In the genomic region with DNA sequence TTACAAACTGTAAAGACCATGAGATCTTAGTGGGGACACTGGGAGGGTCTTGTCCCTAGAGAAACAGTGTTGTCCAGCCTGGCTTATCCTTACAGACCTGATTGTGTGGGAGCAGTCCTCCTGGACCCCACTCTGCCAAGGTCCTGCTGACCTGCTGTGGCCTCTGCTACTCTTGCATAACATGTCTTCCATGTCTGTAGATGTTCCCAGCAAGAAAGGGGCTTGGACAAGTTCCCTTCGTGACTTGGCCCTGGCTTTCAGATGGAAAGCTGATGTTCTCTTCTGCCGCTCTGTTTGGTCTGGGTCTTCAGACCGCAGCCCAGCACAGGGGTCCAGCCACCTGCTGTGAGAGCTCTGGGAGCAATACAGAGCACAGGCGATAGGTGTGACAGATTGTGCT, we compare ENCODE assay signal across 25 mouse cellular contexts. TPM values are rescaled to one million over a fixed set of nuclear protein-coding genes. Genes with fewer than 3 reads are reported as not detected.
DNase-seq lines count a peak whose midpoint lies in the region; ATAC-seq and TF ChIP-seq lines count a peak whose summit lies in the region.
"Had no signal": no experiment of that assay in that cellular context is flagged by ENCODE, and none has a peak within 500 bp of the region (broad histone marks: within the 10 kb centered on the region; RNA-seq: fewer than 3 reads in every experiment).

No protein-coding gene starts in this region.

- H3K36me3 ChIP-seq in lung, postnatal 0 days (ENCODE audit: insufficient read depth, low read length), result peaks cover 20% of the 10 kb centered on the region; the same call in 1 of the 2 replicates
- H3K36me3 ChIP-seq: forebrain, embryonic 12.5 days; hindbrain, embryonic 12.5 days had no signal

- no peak overlapping the region for H3K9ac ChIP-seq in lung, postnatal 0 days (replicated peaks; ENCODE audit: low read depth)
- H3K9ac ChIP-seq: forebrain, embryonic 12.5 days; heart, embryonic 13.5 days; hindbrain, embryonic 12.5 days; limb, embryonic 12.5 days; liver, embryonic 12.5 days; lung, embryonic 14.5 days; stomach, embryonic 15.5 days had no signal

- peak; percentile 33 to 42 for DNase-seq in lung, adult 18-20 months
- no peak for DNase-seq in lung, postnatal 0 days (ENCODE audit: low spot score)
- DNase-seq in urinary bladder, postnatal 14 days (ENCODE audit: low spot score), result peak; percentile 21
- DNase-seq in urinary bladder, adult 2 months (ENCODE audit: low spot score), result no peak
- DNase-seq in gastrocnemius, postnatal 25 days, result peak; percentile 69
- DNase-seq in skeletal muscle tissue, adult 2 months (ENCODE audit: low read depth, low spot score), result peak; percentile 74
- no peak for DNase-seq in frontal cortex, postnatal 10 days (ENCODE audit: low spot score in 2 of 2)
- DNase-seq: cerebellum, adult 2 months; cerebellum, postnatal 36 days; kidney, adult 9 months; kidney, postnatal 36 days; layer of hippocampus, adult 9-11 months; lung, embryonic 14.5 days; thymus, adult 18-20 months; thymus, postnatal 4 days had no signal

- no peak for TF ChIP-seq EP300 in lung, postnatal 0 days (IDR thresholded peaks at IDR 0.05)

- H3K27ac ChIP-seq in lung, postnatal 0 days (ENCODE audit: low read length), result no peak overlapping the region
- H3K27ac ChIP-seq: embryonic facial prominence, embryonic 10.5 days; forebrain, embryonic 12.5 days; heart, embryonic 13.5 days; hindbrain, embryonic 12.5 days; limb, embryonic 12.5 days; liver, embryonic 12.5 days; stomach, embryonic 15.5 days had no signal

- H3K27me3 ChIP-seq in lung, postnatal 0 days (replicated peaks; ENCODE audit: insufficient read depth, low read length), result no peaks in the 10 kb centered on the region
- H3K27me3 ChIP-seq: forebrain, embryonic 12.5 days; heart, embryonic 13.5 days; hindbrain, embryonic 12.5 days; limb, embryonic 12.5 days; liver, embryonic 12.5 days; stomach, embryonic 15.5 days had no signal

- no peak for ATAC-seq in lung, postnatal 0 days
- ATAC-seq in megakaryocyte progenitor cell, adult 5-6 weeks (replicated peaks; ENCODE audit: poor library complexity), result no peak
- ATAC-seq: inflammation-experienced regulatory T-cells, adult 6 months; liver, embryonic 12.5 days had no signal

- TF ChIP-seq CTCF in lung, postnatal 0 days (IDR thresholded peaks at IDR 0.05), result no peak

- H3K4me2 ChIP-seq in lung, postnatal 0 days (replicated peaks; ENCODE audit: low read depth, low read length), result no peak overlapping the region
- H3K4me2 ChIP-seq: forebrain, embryonic 12.5 days; heart, embryonic 13.5 days; hindbrain, embryonic 12.5 days; limb, embryonic 12.5 days; liver, embryonic 12.5 days; lung, embryonic 14.5 days; stomach, embryonic 15.5 days had no signal

- 62% methylated on average over 4 of the region's 4 CpGs for WGBS in lung, postnatal 0 days

- no peak overlapping the region for H3K4me3 ChIP-seq in lung, postnatal 0 days (ENCODE audit: low read depth, low read length)
- H3K4me3 ChIP-seq: embryonic facial prominence, embryonic 10.5 days; forebrain, embryonic 12.5 days; heart, embryonic 13.5 days; hindbrain, embryonic 12.5 days; limb, embryonic 12.5 days; liver, embryonic 12.5 days; megakaryocyte, embryonic 14.5 days; stomach, embryonic 15.5 days had no signal

- no peaks in the 10 kb centered on the region for H3K9me3 ChIP-seq in lung, postnatal 0 days (ENCODE audit: low read length)
- H3K9me3 ChIP-seq: embryonic facial prominence, embryonic 10.5 days; forebrain, embryonic 12.5 days; heart, embryonic 13.5 days; hindbrain, embryonic 12.5 days; limb, embryonic 12.5 days; liver, embryonic 12.5 days; megakaryocyte, embryonic 14.5 days; stomach, embryonic 15.5 days had no signal

- no peaks in the 10 kb centered on the region for H3K4me1 ChIP-seq in lung, postnatal 0 days (ENCODE audit: insufficient read depth, low read depth, low read length)
- H3K4me1 ChIP-seq: liver, embryonic 12.5 days; megakaryocyte, embryonic 14.5 days; stomach, embryonic 15.5 days had no signal

RNA-seq across cellular contexts. Expression of gene Nid1, which starts 48.3 kb away (rescaled TPM):
- 87.5 and 92.1 TPM in 2 replicates for polyA plus RNA-seq in lung, postnatal 0 days (2015; fragmentation: Nextera tagmentation; extraction: Ambion mirVana)
- polyA plus RNA-seq in urinary bladder, adult 2 months (2012; rRNA removed), result 111 and 143 TPM in 2 replicates
- 10 to 100 TPM; 76.3 to 99.2 TPM for total RNA-seq in gastrocnemius, postnatal 25 days (2021)
- total RNA-seq in megakaryocyte progenitor cell, adult 5-6 weeks (2015), result not detected in 2 replicates
- under 0.01 TPM in 1 of 2 replicates, not detected in the other for total RNA-seq in megakaryocyte progenitor cell, adult 5-6 weeks (2017)

Comparison
In these comparisons a context has a peak if more than half of its experiments do, and no peak if none do; other contexts are left out.
1. DNase-seq: peak in lung, adult 18-20 months (2 of 2), urinary bladder, postnatal 14 days (single experiment), gastrocnemius, postnatal 25 days (single experiment) and skeletal muscle tissue, adult 2 months (single experiment); none in lung, postnatal 0 days (single experiment), urinary bladder, adult 2 months (single experiment) and frontal cortex, postnatal 10 days (0 of 2).
2. RNA of gene Nid1, which starts 48.3 kb away (total RNA-seq): 76.3 to 99.2 TPM in gastrocnemius, postnatal 25 days; under 0.01 TPM in megakaryocyte progenitor cell, adult 5-6 weeks; every median in the first group is over 10 times any median in the second.